Mouse (Mus musculus) spleen, adult 18-20 months (tissue): ENCODE measurements around the gene Bzw2.

Experiments used
- DNase-seq, 2 experiments: peaks; one replicate each; pipeline ENCODE4 v3.0.0; 2022; ENCODE audit warnings: mixed read lengths in 2 of 2

Bzw2 gene

GRCm38 (mm10) chr12:36134111-36134510, 23.8 kb downstream of the Bzw2 start:
- DNase-seq, result no peak

DNA sequence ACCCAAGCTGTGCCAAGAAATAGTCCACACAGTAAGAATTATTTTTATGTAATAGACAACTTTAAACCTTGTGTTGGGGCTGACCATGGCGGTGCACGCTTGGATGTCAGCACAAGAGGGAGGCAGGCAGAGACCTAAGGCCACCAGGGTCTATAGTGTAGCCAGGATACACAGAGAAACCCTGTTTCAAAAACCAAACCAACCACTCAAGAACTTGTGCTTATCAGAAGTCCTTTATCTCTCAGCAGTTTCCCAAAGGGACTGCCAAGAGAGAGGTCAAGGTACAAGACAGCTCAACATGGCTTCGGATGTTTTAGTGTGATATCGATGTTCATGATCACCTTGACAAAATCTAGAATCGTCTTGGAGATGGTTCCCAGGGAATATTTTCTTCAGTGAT, 24.3 kb downstream of the Bzw2 start:
- no peak for DNase-seq

DNA sequence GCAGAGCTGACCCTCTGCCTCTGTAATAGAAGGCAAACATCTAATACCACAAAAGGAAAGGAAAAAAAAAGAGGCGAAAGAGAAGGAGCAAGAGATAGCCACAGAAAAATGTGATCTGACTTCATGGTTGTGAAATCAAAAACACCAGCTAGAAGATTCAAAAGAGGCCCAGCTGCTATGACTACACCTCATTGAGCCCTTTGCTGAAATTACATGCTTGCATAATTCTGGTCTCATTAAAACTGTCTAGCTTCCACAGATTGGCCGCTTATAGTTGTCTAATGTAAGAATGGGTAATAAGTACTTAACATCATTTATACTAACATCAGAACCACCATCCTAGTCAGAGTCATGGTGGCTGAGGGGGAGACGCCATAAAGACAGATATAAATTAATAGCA, 25.2 kb downstream of the Bzw2 start:
- no peak for DNase-seq

DNA sequence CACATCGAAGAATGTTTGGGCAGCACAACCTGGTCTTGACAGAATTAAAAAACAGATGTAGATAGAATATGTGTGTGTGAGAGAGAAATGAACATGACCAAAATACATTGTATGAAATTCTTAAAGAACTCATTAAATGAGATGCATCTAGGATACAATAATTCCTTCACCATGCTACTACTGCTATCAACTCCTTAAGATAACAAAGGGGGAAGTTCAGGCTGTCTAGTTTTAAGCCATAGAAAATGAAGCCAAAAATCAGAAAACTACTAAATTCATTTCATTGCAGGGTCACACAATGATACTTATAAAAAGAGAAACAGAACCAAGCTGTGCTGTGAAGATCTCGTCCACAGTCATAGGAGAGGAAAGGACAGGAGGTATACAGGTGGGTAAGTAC, 25.6 kb downstream of the Bzw2 start:
- no peak for DNase-seq

GRCm38 (mm10) chr12:36129826-36130225, 28.1 kb downstream of the Bzw2 start:
- no peak for DNase-seq

GRCm38 (mm10) chr12:36126049-36126448, 31.8 kb downstream of the Bzw2 start:
- DNase-seq, result no peak

DNA sequence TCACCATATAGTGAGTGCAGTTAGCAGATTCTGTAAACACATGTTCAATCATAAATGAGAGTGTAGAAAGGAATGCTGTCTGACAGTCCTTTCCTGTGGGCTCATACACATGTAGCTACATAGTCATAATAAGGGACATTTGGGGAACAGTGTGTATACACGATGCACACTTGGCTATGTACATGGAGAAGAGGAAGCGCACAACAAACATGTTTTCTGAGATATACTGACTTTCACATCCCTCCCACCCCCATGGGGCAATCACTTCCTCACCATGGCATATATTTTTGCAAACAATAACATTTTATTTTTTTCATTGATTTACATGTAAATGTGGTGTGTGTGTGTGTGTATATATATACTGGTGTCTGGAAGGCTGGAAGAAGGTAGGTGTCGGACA, 38.6 kb downstream of the Bzw2 start:
- no peak for DNase-seq

DNA sequence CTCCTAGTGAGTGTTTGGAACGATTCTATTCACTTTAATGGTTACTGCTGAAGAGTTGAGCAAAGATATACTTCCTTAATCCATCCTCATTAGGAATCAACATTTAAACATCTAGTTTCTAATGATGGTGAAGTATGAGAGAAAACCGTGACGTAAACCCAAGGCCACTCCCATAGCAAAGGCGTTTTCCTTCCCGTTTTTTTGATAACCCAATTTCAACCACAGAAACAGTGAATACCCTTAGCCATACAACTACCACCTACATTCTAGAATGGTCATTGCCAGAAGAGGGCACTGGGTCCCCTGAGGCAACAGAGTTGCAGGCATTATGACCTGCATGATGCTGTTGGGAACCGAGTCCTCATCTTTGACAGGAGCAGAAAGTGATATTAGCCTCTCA, 40.7 kb downstream of the Bzw2 start:
- no peak for DNase-seq

GRCm38 (mm10) chr12:36112081-36112480, 45.8 kb downstream of the Bzw2 start:
- DNase-seq, result no peak

DNA sequence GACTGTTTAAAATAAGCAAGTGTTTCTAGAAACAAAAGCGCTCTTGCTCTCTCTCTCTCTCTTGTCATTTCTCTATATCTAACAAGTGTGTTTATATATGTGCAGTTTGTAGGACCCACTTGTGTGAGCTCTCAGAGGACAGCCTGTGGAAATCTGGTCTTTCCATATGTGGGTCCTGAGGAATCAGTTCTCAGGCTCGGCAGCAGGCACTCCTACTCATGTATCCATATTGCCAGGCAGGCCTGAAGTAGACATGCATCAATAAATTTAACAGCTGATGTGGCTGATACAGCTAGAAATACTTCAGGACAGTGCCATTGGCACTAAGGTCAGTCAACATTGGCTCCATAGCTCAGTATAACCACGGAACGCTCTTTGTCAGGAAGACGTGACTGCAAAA, 46.8 kb downstream of the Bzw2 start:
- DNase-seq, result no peak

- DNase-seq, result no peak
These were observed 47.4 kb downstream of the Bzw2 start for GRCm38 (mm10) chr12:36110457-36110856.

- no peak for DNase-seq
These were observed 49.4 kb downstream of the Bzw2 start for GRCm38 (mm10) chr12:36108442-36108841.

DNA sequence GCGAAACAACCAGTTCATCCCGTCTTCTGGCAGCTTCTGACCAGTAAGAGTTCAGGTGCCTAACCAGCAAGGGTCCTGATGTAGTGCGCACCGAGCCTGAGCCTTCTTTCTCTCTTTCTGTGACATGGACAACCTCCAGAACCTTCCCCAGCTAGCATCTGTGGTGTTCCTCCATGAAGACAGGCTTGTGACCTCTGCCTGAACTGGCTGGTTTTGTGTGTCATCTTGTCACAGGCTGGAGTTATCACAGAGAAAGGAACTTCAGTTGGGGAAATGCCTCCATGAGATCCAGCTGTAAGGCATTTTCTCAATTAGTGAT, 54.3 kb downstream of the Bzw2 start:
- DNase-seq, result no peak

DNA sequence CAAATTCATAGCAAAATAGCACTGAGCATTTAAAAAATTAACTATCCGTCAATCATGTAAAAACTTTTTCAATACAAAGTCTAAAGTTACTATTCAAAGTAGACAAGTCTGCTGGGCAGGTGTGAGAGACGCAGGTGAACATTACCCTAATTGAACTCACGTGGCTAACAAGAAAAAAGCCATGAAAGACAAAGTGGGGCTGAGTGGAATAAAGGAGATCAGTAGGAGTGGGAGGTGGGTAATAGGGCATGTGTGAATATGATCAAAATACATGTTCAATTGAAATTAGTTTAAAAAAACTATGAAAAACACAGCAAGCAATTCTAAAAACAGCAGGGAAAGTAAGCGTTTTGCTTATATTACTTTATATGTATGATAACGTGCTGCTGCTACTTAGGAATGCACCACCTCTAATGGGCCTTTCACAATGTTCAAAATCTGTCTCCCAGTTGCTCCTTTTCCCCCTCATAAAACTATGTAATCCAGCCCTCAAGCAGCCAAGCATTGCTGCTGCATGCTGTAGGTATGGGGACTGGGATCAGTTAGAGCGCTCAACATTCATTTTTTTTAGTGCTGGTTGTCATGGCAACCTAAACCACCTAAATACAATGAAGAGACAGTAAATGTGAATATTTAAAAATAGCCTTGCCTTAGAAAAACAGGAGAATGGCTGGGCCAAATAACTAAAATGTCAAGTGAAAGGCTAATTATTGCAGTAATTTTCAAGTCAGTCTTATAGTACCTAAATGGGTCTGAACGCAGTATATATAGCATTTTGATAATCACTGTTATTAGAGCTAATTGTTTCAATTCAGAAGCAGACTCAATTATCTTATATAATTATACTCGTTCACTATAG, 54.9 kb downstream of the Bzw2 start:
- no peak for DNase-seq

- DNase-seq, result no peak
These were observed 62.5 kb downstream of the Bzw2 start for GRCm38 (mm10) chr12:36095371-36095880.

DNA sequence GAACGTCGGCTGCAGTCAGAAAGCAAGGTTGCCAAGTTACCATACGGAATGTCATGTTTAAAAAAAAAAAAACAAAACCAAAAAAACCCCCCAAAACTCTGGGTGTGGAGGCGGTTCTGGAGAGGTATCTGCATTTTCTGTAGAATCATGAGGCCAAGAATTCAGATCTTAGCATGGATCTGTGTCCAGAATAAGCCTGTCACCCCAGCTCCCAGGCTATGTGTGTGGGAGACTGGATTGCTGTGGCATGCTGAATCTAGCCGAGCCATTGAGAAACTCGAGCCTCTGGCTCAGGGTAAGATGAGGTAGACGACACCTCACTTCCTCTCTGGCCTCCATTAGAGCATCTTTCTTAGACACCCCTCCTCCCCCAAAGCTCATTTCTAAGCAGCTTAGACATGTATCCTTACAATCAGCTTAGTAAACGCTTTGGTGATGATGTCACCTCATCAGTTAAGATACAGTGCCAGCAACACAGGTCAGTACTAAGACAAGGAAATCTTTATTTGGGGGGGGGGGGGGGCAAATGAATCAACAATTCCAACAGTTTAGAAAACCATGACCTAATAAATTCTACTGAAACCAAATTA, 64.7 kb downstream of the Bzw2 start:
- no peak for DNase-seq

DNA sequence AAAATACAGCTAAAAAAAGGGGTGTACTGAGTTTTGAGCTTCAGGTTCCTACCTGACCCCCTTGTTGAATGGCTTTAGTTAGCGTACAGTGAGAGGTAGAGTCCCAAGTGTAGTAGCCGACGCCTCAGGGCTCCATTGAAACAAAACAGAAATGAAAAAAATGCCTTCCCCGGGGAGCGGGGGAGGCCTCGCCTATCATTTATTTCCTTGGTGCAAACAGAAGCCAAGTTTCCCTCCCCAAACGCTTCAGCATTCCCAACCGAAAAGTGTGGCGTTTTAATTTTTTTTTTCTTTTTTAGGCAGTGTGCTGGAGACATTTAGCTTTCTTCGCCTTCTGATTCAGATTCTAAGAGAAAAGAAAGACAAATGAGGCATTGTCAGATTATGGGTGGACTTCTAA, 65.9 kb downstream of the Bzw2 start:
- DNase-seq, result no peak

GRCm38 (mm10) chr12:36089221-36089620, 68.7 kb downstream of the Bzw2 start:
- DNase-seq, result no peak

- DNase-seq, result no peak
These were observed 69.1 kb downstream of the Bzw2 start for GRCm38 (mm10) chr12:36088804-36089203.

- no peak for DNase-seq
These were observed 72.5 kb downstream of the Bzw2 start for GRCm38 (mm10) chr12:36085380-36085779.

GRCm38 (mm10) chr12:36078101-36078899, 79.6 kb downstream of the Bzw2 start:
- no peak for DNase-seq

- no peak for DNase-seq
These were observed 85.0 kb downstream of the Bzw2 start for GRCm38 (mm10) chr12:36072860-36073259.

- no peak for DNase-seq
These were observed 87.6 kb downstream of the Bzw2 start for GRCm38 (mm10) chr12:36070231-36070630.

DNA sequence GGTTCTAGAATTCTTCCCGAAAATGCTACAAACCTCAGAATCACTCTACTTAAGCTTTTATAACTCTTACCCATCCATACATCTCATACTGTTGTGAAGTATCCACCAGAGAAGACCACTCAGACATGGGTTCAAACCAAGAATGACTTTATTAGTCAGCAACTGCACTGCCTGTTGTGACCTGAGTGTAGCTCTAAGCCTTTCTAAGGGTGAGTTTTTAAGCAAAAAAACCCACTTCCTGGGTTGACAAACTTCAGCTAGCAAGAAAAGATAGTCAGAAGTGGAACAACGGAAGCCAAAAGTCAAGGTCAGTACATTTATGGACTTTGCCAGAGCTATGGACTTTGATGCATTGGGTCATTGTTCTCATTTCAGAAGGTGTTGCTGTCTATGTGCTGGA, 90.3 kb downstream of the Bzw2 start:
- no peak for DNase-seq
